Mouse (Mus musculus) frontal cortex, adult (tissue): Measurements from ENCODE around the gene Sphk2.
A peak's percentile ranks its signal among the peaks of the same experiment; 100 is the strongest.

ENCODE experiments used
- ATAC-seq: cut with Nextera tagmentation; 2 replicates; pipeline ENCODE4 v1.9.2; 2017; ENCODE audit warnings: mild to moderate bottlenecking, moderate library complexity, mixed read lengths; ENCODE audit not compliant: low TSS enrichment

Gene Sphk2

GRCm38 (mm10) chr7:45717918-45718297 lies at the start of gene Sphk2:
Sphk2 (minus strand) TSS chr7:45718002.
- ATAC-seq = peak; percentile 65

- ATAC-seq = no peak
Measured at GRCm38 (mm10) chr7:45767500-45767899, 49.7 kb upstream of the Sphk2 start.

GRCm38 (mm10) chr7:45766764-45767163 lies 49.0 kb upstream of the Sphk2 start:
- ATAC-seq = no peak

GRCm38 (mm10) chr7:45765995-45766394 lies 48.2 kb upstream of the Sphk2 start:
- ATAC-seq = no peak

DNA sequence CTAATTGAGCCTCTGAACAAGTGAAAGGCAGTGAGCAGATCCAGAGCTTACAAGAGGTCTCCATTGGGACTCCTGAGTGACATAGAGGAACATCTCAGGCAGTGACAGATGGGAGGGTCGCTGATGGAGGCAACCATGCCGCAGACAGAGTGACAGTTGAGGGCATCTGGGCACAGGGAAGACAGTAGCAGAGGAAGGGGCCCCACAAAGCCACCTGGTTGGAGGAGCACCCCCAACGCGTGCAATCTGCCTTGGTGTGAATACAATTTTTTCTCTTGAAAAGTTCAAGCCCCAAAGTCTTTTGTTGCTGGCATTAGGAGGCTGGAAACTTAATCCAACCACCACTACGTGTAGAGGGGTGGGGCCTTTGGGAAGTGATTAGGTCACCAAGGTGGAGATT lies 42.3 kb upstream of the Sphk2 start:
- no peak for ATAC-seq

GRCm38 (mm10) chr7:45759400-45759799 lies 41.6 kb upstream of the Sphk2 start:
- ATAC-seq = no peak

DNA sequence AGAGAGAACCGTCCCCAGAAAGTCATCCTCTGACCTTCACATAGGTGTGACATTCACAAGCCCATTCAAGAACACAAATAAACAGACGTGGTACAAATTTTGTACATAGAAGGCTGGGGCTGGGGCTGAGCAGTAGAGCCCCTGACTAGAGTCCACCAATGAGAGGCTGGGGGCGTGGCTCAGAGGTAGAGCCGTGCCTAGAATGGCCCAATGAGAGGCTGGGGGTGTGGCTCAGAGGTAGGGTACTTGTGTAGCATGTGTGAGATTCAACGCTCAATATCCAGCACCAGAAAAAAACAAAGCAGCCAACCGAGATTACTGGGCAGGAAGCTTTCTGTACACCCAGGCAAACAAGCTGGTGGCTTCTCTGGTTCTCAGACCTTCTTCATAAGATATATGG lies 37.9 kb upstream of the Sphk2 start:
- ATAC-seq = no peak

GRCm38 (mm10) chr7:45750162-45750561 lies 32.4 kb upstream of the Sphk2 start:
- no peak for ATAC-seq

- ATAC-seq = peak; percentile 62; the same call in 1 of the 2 replicates
Measured at GRCm38 (mm10) chr7:45749401-45749800, 31.6 kb upstream of the Sphk2 start.

GRCm38 (mm10) chr7:45748110-45748509 lies 30.3 kb upstream of the Sphk2 start:
- no peak for ATAC-seq

DNA sequence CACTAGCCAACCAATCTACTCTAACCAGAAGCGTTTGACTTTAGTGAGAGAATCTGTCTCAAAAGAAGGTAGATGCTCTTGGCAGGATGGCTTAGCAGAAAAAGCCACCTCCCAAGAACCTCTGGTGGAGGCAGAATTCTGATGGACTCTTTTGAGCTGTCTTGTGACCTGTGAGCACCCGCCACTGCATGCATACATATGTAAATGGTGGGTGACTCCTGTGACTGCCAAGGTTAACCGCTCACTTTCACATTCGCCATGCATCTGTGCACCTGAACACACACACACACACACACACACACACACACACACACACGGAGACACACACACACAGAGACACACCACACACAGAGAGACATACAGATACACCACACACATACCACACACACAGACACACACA lies 29.6 kb upstream of the Sphk2 start:
- ATAC-seq = no peak

- no peak for ATAC-seq
Measured at GRCm38 (mm10) chr7:45746518-45746917, 28.7 kb upstream of the Sphk2 start.

DNA sequence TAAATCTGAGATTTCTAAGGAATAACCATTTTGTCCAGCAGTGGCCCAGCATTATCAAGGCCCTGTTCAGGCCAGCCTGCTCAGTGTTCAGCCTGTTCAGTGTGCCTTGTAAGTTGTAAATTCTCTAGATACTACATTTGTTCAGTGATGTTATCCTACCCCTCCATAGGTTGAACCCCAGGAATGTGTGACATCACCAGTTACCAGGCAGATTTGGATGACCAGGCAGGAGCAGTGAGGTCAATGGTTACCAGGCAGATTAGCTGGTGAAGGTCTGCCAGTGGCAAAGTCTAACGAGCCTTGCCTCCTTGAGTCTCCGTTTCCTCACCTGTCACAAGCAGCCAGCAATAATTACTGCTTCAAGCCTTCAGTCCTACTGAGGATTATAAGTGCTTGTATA lies 26.6 kb upstream of the Sphk2 start:
- peak; percentile 50; the same call in 1 of the 2 replicates for ATAC-seq

GRCm38 (mm10) chr7:45742338-45742737 lies 24.5 kb upstream of the Sphk2 start:
- ATAC-seq = peak; percentile 66

DNA sequence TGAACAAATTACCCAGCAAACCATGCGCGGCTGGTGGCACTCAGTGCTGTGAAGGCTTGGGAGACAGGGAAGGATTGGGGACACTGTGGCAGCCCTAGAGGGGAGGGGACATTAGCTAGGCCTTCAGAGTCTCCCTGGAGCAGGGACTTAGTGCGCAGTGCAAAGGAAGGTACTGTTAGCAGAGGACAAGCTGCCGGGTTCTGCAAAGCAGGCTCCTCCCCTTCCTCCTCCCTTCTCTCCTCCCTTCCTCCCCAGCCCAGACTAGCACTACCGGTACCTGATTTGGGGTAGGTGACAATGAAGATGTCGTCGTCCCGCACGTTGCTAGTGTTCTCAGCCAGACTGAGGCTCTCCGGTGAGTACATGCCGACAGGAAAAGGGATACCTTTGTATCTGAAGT lies 24.0 kb upstream of the Sphk2 start:
- peak; percentile 83 for ATAC-seq

DNA sequence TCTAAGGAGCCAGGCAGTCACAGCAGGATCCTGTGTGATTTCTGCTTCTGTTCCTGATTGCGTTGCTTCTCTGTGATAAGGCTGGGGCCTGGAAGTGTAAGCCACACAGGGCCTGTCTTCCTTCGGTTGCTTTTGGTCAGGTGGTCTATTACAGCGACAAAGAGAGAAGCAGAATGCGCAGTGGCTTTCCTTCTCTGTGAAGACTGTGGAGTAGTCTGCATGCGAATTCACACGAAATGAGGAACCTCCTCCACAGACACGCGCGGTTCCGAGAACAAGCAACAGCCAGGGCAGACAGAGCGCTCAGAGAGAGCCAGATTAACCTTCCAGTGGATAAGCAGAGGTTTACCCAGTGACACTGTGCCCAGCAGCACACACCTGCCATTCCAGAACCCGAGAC lies 23.5 kb upstream of the Sphk2 start:
- ATAC-seq = peak; percentile 41; the same call in 1 of the 2 replicates

- ATAC-seq = no peak
Measured at GRCm38 (mm10) chr7:45739820-45740219, 22.0 kb upstream of the Sphk2 start.

GRCm38 (mm10) chr7:45739162-45739763 lies 21.5 kb upstream of the Sphk2 start:
- peak; percentile 58; the same call in 1 of the 2 replicates for ATAC-seq

- no peak for ATAC-seq
Measured at GRCm38 (mm10) chr7:45733477-45733876, 15.7 kb upstream of the Sphk2 start.

DNA sequence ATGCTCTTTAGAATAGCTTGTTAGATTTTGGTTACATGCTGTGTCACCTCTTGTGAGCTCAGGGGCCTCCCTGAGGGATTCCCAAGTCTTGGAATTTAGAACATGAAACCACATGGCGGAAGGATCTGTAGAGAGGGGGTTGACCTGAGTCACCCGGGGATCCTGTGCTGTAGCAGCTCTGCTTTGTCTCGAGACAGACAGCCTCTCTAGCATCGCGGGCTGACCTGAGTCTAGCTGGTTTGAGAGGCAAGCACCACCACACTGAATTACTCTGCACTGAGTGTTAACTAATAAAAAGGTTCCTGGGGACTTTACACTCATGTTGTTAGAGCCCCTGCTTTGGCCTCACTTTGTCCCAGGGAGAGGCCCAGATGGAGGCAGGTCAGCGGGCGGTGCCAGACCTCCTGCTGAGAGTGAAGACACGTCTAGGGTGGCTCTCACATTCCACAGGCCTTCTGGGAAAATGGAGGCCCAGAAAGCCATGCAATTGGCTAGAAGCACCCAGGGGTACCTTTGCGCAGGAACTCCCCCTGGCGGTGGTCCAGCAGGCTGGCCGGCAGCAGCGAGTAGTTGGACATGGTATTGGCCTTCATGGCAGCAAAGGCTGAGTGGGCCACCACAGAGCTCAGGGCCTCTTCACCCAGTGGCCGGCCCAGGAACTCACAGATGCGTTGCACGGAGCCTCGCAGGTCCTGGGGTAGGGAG lies 13.1 kb upstream of the Sphk2 start:
- ATAC-seq = no peak

DNA sequence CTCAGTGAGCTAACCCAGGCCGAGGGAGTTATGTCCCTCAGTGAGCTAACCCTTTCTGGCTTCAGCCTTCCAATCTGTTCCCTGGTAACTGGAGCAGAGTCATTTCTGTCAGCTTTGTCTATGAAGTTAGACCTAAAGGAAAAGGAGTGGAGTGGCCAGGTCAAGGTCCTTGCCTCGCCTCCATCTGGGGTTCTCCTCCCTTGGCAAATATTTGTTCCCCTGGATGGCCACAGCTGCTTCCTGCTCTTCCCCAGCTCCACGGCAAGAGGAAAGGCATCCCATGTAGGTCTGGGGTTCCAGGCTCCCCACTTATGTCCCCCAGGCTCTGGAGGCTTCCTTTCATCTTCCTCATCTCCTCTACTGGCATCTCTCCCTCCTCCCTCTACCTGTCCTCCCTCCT lies 9.8 kb upstream of the Sphk2 start:
- no peak for ATAC-seq

- ATAC-seq = no peak
Measured at GRCm38 (mm10) chr7:45726419-45726818, 8.6 kb upstream of the Sphk2 start.

DNA sequence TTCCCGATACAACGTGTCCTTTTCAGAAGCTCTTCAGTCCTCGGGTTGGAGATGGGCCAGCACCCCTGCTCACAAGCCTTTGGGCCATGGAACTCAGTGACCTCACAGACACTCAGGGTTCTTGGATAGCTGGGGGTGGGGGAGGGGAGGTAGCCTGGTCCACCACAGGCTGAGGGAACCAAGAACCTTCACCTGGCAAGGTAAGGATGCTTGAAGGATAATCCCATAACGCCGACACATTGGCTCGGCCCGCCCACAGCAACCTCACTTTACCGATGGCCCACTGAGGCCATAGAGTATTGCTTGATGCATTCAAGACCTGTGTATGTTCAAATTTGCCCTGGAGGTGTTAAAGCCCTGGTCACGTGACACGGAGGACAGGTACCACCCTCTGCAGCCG lies 7.9 kb upstream of the Sphk2 start, which contains the start of gene Spaca4:
Spaca4 (minus strand) TSS at position 101 of the 400 bp plus-strand sequence.
- no peak for ATAC-seq

DNA sequence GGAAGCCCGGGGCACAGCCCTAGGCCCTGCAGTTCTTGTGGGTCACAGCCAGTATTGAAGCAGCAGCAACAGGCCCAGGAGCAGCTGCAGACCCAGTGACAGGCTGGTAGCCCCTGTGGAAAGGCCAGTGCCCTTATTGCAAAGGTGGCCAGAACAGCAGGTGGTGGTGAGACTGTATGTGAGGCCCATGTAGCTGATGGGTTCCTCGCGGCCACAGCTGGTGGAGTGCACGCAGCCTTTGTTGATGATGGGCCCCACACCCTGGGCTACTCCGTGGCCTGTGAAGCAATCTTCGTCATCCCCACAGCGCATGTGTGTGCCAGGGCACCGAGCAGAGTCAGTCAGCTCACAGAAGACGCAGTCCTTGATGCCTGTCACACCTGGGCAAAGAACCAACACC lies 7.3 kb upstream of the Sphk2 start:
- no peak for ATAC-seq
